Mouse (Mus musculus) MEL (cell line): ENCODE data around the gene Rabgap1l. TPM values are rescaled to one million over a fixed set of nuclear protein-coding genes. Genes with fewer than 3 reads are reported as not detected.

Source experiments
- DNase-seq: peaks from one replicate; pipeline ENCODE4 v3.0.0; 2011; ENCODE audit warnings: low read depth, low spot score
- H3K27ac ChIP-seq: 2 replicates; pipeline ENCODE4 v1.5.1; 2012; ENCODE audit warnings: low read depth, mild to moderate bottlenecking, control low read depth, low read length, moderate library complexity; ENCODE audit not compliant: control insufficient read depth
- H3K27me3 ChIP-seq, 2 experiments: fragments of 150-350 bp in 1 of 2; sonication (generic) in 1 of 2; 2 replicates each; pipeline ENCODE4 v1.6.1; 2012; ENCODE audit warnings: low read length in 2 of 2, mild to moderate bottlenecking in 2 of 2, improper control_type of control experiment in 1 of 2, moderate library complexity in 1 of 2; ENCODE audit not compliant: insufficient read depth in 2 of 2, control insufficient read depth in 1 of 2
- H3K36me3 ChIP-seq, 2 experiments: 2 replicates each; pipeline ENCODE4 v1.6.1; 2012 to 2014; ENCODE audit warnings: low read length in 2 of 2, improper control_type of control experiment in 1 of 2, inconsistent platforms in 1 of 2, mild to moderate bottlenecking in 1 of 2; ENCODE audit not compliant: insufficient read depth in 2 of 2, control insufficient read depth in 1 of 2
- H3K4me1 ChIP-seq, 2 experiments: fragments of 150-350 bp in 1 of 2; sonication (generic) in 1 of 2; 2 replicates each; pipeline ENCODE4 v1.6.1; 2012; ENCODE audit warnings: low read length in 2 of 2, improper control_type of control experiment in 1 of 2, mild to moderate bottlenecking in 1 of 2; ENCODE audit not compliant: insufficient read depth in 2 of 2, control insufficient read depth in 1 of 2
- H3K4me3 ChIP-seq, 2 experiments: fragments of 150-350 bp in 1 of 2; sonication (generic) in 1 of 2; 2 replicates each; pipeline ENCODE4 v1.5.1; 2012; ENCODE audit warnings: low read depth in 2 of 2, low read length in 2 of 2, mild to moderate bottlenecking in 2 of 2, moderate library complexity in 2 of 2, control low read depth in 1 of 2, improper control_type of control experiment in 1 of 2; ENCODE audit not compliant: control insufficient read depth in 1 of 2, insufficient read depth in 1 of 2
- H3K79me2 ChIP-seq: 2 replicates; pipeline ENCODE4 v1.6.1; 2012; ENCODE audit warnings: mild to moderate bottlenecking, low read length, moderate library complexity; ENCODE audit not compliant: control insufficient read depth, poor library complexity, insufficient read depth
- H3K9ac ChIP-seq: 2 replicates; pipeline ENCODE4 v1.6.1; 2012; ENCODE audit warnings: low read depth, mild to moderate bottlenecking, control low read depth, low read length, moderate library complexity; ENCODE audit not compliant: control insufficient read depth, poor library complexity, severe bottlenecking
- H3K9me3 ChIP-seq: fragments of 150-350 bp; sonication (generic); replicated peaks from 2 replicates; pipeline ENCODE4 v1.6.1; 2012; ENCODE audit warnings: mild to moderate bottlenecking, low read length, improper control_type of control experiment, moderate library complexity; ENCODE audit not compliant: insufficient read depth
- BHLHE40 ChIP-seq: IDR thresholded peaks from 2 replicates; pipeline ENCODE4 v1.6.1; 2012; ENCODE audit warnings: low read depth, mild to moderate bottlenecking, inconsistent platforms, low read length, improper control_type of control experiment, borderline replicate concordance
- CHD1 ChIP-seq: IDR thresholded peaks from 2 replicates; pipeline ENCODE4 v1.6.1; 2012; ENCODE audit warnings: low read depth, mild to moderate bottlenecking, inconsistent platforms, low read length, improper control_type of control experiment
- E2F4 ChIP-seq: IDR thresholded peaks from 2 replicates; pipeline ENCODE4 v1.6.1; 2011; ENCODE audit warnings: low read depth, low read length, improper control_type of control experiment, borderline replicate concordance
- EP300 ChIP-seq, 2 experiments: IDR thresholded peaks; 2 replicates each; pipeline ENCODE4 v1.6.1; 2011; ENCODE audit warnings: improper control_type of control experiment in 2 of 2, low read length in 2 of 2, low read depth in 1 of 2, mild to moderate bottlenecking in 1 of 2
- ETS1 ChIP-seq: IDR thresholded peaks from 2 replicates; pipeline ENCODE4 v1.6.1; 2012; ENCODE audit warnings: low read depth, mild to moderate bottlenecking, inconsistent platforms, low read length, improper control_type of control experiment, moderate library complexity
- GABPA ChIP-seq: IDR thresholded peaks from 2 replicates; pipeline ENCODE4 v1.6.1; 2012; ENCODE audit warnings: low read depth, mild to moderate bottlenecking, inconsistent platforms, low read length, improper control_type of control experiment, moderate library complexity
- HCFC1 ChIP-seq: IDR thresholded peaks from 2 replicates; pipeline ENCODE4 v1.6.1; 2012; ENCODE audit warnings: low read depth, mild to moderate bottlenecking, inconsistent platforms, low read length, improper control_type of control experiment, moderate library complexity
- JUND ChIP-seq: IDR thresholded peaks from 2 replicates; pipeline ENCODE4 v1.6.1; 2011; ENCODE audit warnings: low read depth, mild to moderate bottlenecking, improper control_type of control experiment, low read length
- MAFK ChIP-seq: IDR thresholded peaks from 2 replicates; pipeline ENCODE4 v1.6.1; 2011; ENCODE audit warnings: low read depth, mild to moderate bottlenecking, low read length, improper control_type of control experiment, borderline replicate concordance
- MAX ChIP-seq: IDR thresholded peaks from 2 replicates; pipeline ENCODE4 v1.6.1; 2011; ENCODE audit warnings: low read length, improper control_type of control experiment
- MAZ ChIP-seq: IDR thresholded peaks from 2 replicates; pipeline ENCODE4 v1.6.1; 2012; ENCODE audit warnings: low read depth, mild to moderate bottlenecking, inconsistent platforms, low read length, improper control_type of control experiment
- MEF2A ChIP-seq: IDR thresholded peaks from 2 replicates; pipeline ENCODE4 v1.6.1; 2014; ENCODE audit warnings: low read depth, mild to moderate bottlenecking, inconsistent platforms, low read length, improper control_type of control experiment; ENCODE audit not compliant: poor library complexity, insufficient replicate concordance, severe bottlenecking; ENCODE audit errors: extremely low read depth
- MXI1 ChIP-seq: IDR thresholded peaks from 2 replicates; pipeline ENCODE4 v1.6.1; 2011; ENCODE audit warnings: mild to moderate bottlenecking, low read depth, low read length, improper control_type of control experiment
- MYB ChIP-seq: IDR thresholded peaks from 2 replicates; pipeline ENCODE4 v1.6.1; 2011; ENCODE audit warnings: mild to moderate bottlenecking, low read depth, low read length, improper control_type of control experiment
- NRF1 ChIP-seq: IDR thresholded peaks from 2 replicates; pipeline ENCODE4 v1.6.1; 2014; ENCODE audit warnings: low read depth, mild to moderate bottlenecking, inconsistent platforms, low read length, improper control_type of control experiment, moderate library complexity; ENCODE audit not compliant: poor library complexity, insufficient read depth, severe bottlenecking
- POLR2A ChIP-seq, 2 experiments: IDR thresholded peaks; 2 replicates each; pipeline ENCODE4 v1.6.1; 2011 to 2012; ENCODE audit warnings: low read length in 2 of 2, mild to moderate bottlenecking in 2 of 2, control low read depth in 1 of 2, improper control_type of control experiment in 1 of 2, low read depth in 1 of 2, moderate library complexity in 1 of 2; ENCODE audit not compliant: control insufficient read depth in 1 of 2, insufficient read depth in 1 of 2, poor library complexity in 1 of 2
- POLR2AphosphoS5 ChIP-seq: IDR thresholded peaks from 2 replicates; pipeline ENCODE4 v1.6.1; 2012; ENCODE audit warnings: low read depth, borderline replicate concordance, mild to moderate bottlenecking, inconsistent platforms, low read length, moderate library complexity, mixed read lengths
- RAD21 ChIP-seq: IDR thresholded peaks from 2 replicates; pipeline ENCODE4 v1.6.1; 2011; ENCODE audit warnings: mild to moderate bottlenecking, low read depth, low read length, improper control_type of control experiment
- RCOR1 ChIP-seq: IDR thresholded peaks from 2 replicates; pipeline ENCODE4 v1.6.1; 2012; ENCODE audit warnings: low read depth, mild to moderate bottlenecking, inconsistent platforms, low read length, improper control_type of control experiment
- SMC3 ChIP-seq: IDR thresholded peaks from 2 replicates; pipeline ENCODE4 v1.6.1; 2011; ENCODE audit warnings: low read depth, low read length, improper control_type of control experiment
- TAL1 ChIP-seq: IDR thresholded peaks from 2 replicates; pipeline ENCODE4 v1.6.1; 2012; ENCODE audit warnings: mild to moderate bottlenecking, inconsistent platforms, low read length, moderate library complexity, mixed read lengths
- TBP ChIP-seq: IDR thresholded peaks from 2 replicates; pipeline ENCODE4 v1.8.0; 2011; ENCODE audit warnings: low read depth, low read length, improper control_type of control experiment
- TCF12 ChIP-seq: IDR thresholded peaks from 2 replicates; pipeline ENCODE4 v1.6.1; 2014; ENCODE audit warnings: low read depth, mild to moderate bottlenecking, inconsistent platforms, low read length, improper control_type of control experiment, moderate library complexity
- USF2 ChIP-seq, 2 experiments: IDR thresholded peaks; 2 replicates each; pipeline ENCODE4 v1.6.1; 2011 to 2012; ENCODE audit warnings: improper control_type of control experiment in 2 of 2, low read length in 2 of 2, borderline replicate concordance in 1 of 2, inconsistent platforms in 1 of 2, low read depth in 1 of 2, mild to moderate bottlenecking in 1 of 2; ENCODE audit not compliant: insufficient read depth in 1 of 2
- ZKSCAN1 ChIP-seq: IDR thresholded peaks from 2 replicates; pipeline ENCODE4 v1.6.1; 2012; ENCODE audit warnings: low read depth, mild to moderate bottlenecking, inconsistent platforms, low read length, improper control_type of control experiment, moderate library complexity
- ZMIZ1 ChIP-seq: IDR thresholded peaks from 2 replicates; pipeline ENCODE4 v1.6.1; 2012; ENCODE audit warnings: low read depth, mild to moderate bottlenecking, inconsistent platforms, low read length, improper control_type of control experiment, moderate library complexity
- polyA plus RNA-seq, 2 experiments: library from polyadenylated mRNA; stranded (reverse) in 1 of 2; unstranded in 1 of 2; fragments of >175 nt in 1 of 2; fragments of >200 nt in 1 of 2; gene quantifications; 2 replicates each; pipeline versions ENCODE4 v1.2.1 to v1.2.4; 2012; ENCODE audit warnings: low replicate concordance in 2 of 2, low read depth in 1 of 2; ENCODE audit not compliant: insufficient read length in 2 of 2, insufficient read depth in 1 of 2, missing spikeins in 1 of 2
- total RNA-seq: library from RNA; depleted of rRNA; stranded (reverse); fragments of 300-350 nt; gene quantifications from 2 replicates; pipeline ENCODE4 v1.2.3, GENCODE M21; 2012

Rabgap1l gene
- total and polyA plus RNA-seq, 3 experiments = 24.1 to 26.2 TPM; not detected in 1

DNA sequence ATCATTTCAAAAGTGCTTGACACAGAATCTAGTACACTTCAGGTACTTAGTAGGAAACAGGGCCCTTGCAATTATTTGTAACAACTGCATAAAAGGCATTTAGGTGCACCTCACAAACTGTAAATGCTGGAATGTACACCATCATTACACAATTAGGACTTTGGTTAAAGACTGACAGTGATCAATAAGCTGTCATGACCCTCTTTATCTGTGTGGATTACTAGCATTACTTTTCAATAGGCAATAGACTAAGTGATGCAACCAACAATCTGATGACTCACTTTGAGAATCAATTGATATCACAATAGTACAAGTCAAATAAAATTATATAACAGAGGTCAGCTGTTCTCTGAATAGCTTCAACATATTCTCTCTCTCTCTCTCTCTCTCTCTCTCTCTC is 418.5 kb downstream of the Rabgap1l start:
- no peak for TF ChIP-seq GABPA
- TF ChIP-seq TBP = no peak
- no peak for TF ChIP-seq TCF12
- no peak for TF ChIP-seq RAD21
- TF ChIP-seq MEF2A = no peak
- TF ChIP-seq POLR2AphosphoS5 = no peak
- TF ChIP-seq MAX = no peak
- no peak for TF ChIP-seq USF2 (IDR thresholded peaks at IDR 0.05; ENCODE audit: borderline replicate concordance in 1 of 2, insufficient read depth in 1 of 2, low read depth in 1 of 2, low read length in 2 of 2)
- no peak for TF ChIP-seq EP300 (IDR thresholded peaks at IDR 0.05; ENCODE audit: low read depth in 1 of 2, low read length in 2 of 2)
- no peak for TF ChIP-seq MAZ
- no peak for TF ChIP-seq MAFK
- no peak for TF ChIP-seq SMC3
- TF ChIP-seq MXI1 = no peak
- TF ChIP-seq CHD1 = no peak
- no peak for TF ChIP-seq JUND
- TF ChIP-seq HCFC1 = no peak
- no peak for TF ChIP-seq ZKSCAN1
- no peaks in the 10 kb centered on the region for H3K79me2 ChIP-seq
- H3K27me3 ChIP-seq = no peaks in the 10 kb centered on the region
- DNase-seq = no peak
- H3K9me3 ChIP-seq = no peaks in the 10 kb centered on the region
- no peak overlapping the region for H3K9ac ChIP-seq
- peaks cover 0 to 19% of the 10 kb centered on the region in 2 experiments; a peak in 2 of 4 replicates for H3K36me3 ChIP-seq
- no peak overlapping the region for H3K4me3 ChIP-seq
- no peak overlapping the region for H3K27ac ChIP-seq
- H3K4me1 ChIP-seq = peaks cover 5 to 14% of the 10 kb centered on the region in 2 experiments

DNA sequence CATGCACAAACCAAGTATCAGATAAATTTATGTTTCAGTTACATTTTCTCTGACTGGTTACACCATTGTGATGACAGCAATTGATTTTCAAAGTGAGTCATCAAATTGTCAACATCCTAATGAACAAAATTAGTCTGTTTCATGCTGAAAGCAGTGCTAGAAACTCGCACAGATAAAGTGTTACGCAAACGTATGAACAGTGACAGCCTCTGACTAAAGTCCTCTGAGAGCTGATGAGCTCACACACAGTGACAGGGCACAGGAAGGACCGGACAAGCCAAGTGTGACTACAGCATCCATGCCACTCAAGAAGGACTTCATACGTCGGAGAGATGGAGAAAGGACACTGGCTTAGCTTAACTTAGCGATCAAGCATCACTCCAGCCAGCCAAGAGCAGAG is 419.7 kb downstream of the Rabgap1l start:
- H3K9ac ChIP-seq = no peak overlapping the region
- H3K9me3 ChIP-seq = no peaks in the 10 kb centered on the region
- H3K79me2 ChIP-seq = no peaks in the 10 kb centered on the region
- peaks cover 5 to 14% of the 10 kb centered on the region in 2 experiments for H3K4me1 ChIP-seq
- H3K4me3 ChIP-seq = no peak overlapping the region
- peaks cover 0 to 19% of the 10 kb centered on the region in 2 experiments; a peak in 2 of 4 replicates for H3K36me3 ChIP-seq
- no peaks in the 10 kb centered on the region for H3K27me3 ChIP-seq
- DNase-seq = peak; percentile 11
- no peak overlapping the region for H3K27ac ChIP-seq
- TF ChIP-seq ETS1 (no peak), E2F4 (no peak), POLR2A (IDR thresholded peaks at IDR 0.05; ENCODE audit: control insufficient read depth in 1 of 2, insufficient read depth in 1 of 2, low read depth in 1 of 2, low read length in 2 of 2, poor library complexity in 1 of 2) (no peak), NRF1 (no peak), BHLHE40 (no peak), RCOR1 (no peak), EP300 (IDR thresholded peaks at IDR 0.05; ENCODE audit: low read depth in 1 of 2, low read length in 2 of 2) (no peak), SMC3 (no peak), ZMIZ1 (no peak), USF2 (IDR thresholded peaks at IDR 0.05; ENCODE audit: borderline replicate concordance in 1 of 2, insufficient read depth in 1 of 2, low read depth in 1 of 2, low read length in 2 of 2) (no peak), MYB (no peak), HCFC1 (no peak), TAL1 (no peak), MAX (no peak), MAFK (no peak)
